Mouse (Mus musculus): ENCODE data around the gene Gan.

DNA sequence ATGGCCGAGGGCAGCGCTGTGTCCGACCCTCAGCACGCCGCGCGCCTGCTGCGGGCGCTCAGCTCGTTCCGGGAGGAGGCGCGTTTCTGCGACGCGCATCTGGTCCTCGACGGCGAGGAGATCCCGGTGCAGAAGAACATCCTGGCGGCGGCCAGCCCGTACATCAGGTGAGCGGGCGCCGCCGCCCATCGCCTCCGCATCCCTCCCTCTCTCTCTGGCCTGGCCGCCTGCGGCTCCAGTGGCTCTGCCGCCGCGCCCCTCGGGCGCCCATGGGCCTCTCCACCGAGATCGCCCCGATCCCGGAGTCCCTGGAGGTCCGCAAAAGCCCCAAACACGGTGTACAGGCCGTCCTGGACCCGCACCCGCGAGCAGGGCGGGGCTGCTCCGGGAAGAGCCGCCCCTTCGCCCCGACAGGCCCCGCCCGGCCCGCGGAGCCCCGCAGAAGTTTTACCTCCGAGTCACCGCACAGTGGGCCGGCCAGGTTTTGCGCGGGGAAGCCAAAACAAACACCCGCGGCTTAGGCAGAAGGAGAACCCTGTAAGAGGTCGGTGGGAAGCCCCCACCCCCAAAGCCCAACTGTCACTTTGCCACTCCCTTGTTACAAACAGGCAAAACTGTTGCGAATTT, at the start of gene Gan:
- TF ChIP-seq GATA1 (IDR thresholded peaks at IDR 0.05; ENCODE audit: borderline replicate concordance, low read length) (no peak), FLI1 (IDR thresholded peaks at IDR 0.05; ENCODE audit: low read length) (no peak)
